Mouse (Mus musculus): ENCODE measurements around the gene Mfn1. TPM values are rescaled to one million over a fixed set of nuclear protein-coding genes. Genes with fewer than 3 reads are reported as not detected.
A peak's percentile ranks its signal among the peaks of the same experiment; 100 is the strongest.

Mfn1 gene
- total RNA-seq (2017) = 32.8 and 48.1 TPM in 2 replicates

GRCm38 (mm10) chr3:32529303-32529898 lies at the start of gene Mfn1:
Mfn1 (plus strand) TSS chr3:32529465.
- ATAC-seq (replicated peaks; ENCODE audit: low read depth, poor library complexity, severe bottlenecking) = peak; percentile 100

GRCm38 (mm10) chr3:32479961-32480360 lies 49.3 kb upstream of the Mfn1 start:
- no peak for ATAC-seq (replicated peaks; ENCODE audit: low read depth, poor library complexity, severe bottlenecking)

- ATAC-seq (replicated peaks; ENCODE audit: low read depth, poor library complexity, severe bottlenecking) = no peak
Measured at GRCm38 (mm10) chr3:32483035-32483434, 46.2 kb upstream of the Mfn1 start.

- ATAC-seq (replicated peaks; ENCODE audit: low read depth, poor library complexity, severe bottlenecking) = 0 out of 2 replicates have a peak, but pooled peaks have one; percentile 15
Measured at GRCm38 (mm10) chr3:32486543-32486942, 42.7 kb upstream of the Mfn1 start.

- ATAC-seq (replicated peaks; ENCODE audit: low read depth, poor library complexity, severe bottlenecking) = no peak
Measured at GRCm38 (mm10) chr3:32488172-32488571, 41.1 kb upstream of the Mfn1 start.

GRCm38 (mm10) chr3:32490076-32490927 lies 39.0 kb upstream of the Mfn1 start:
- ATAC-seq (replicated peaks; ENCODE audit: low read depth, poor library complexity, severe bottlenecking) = no peak

- no peak for ATAC-seq (replicated peaks; ENCODE audit: low read depth, poor library complexity, severe bottlenecking)
Measured at GRCm38 (mm10) chr3:32490928-32491315, 38.3 kb upstream of the Mfn1 start.

GRCm38 (mm10) chr3:32492097-32493090 lies 36.9 kb upstream of the Mfn1 start, which contains the start of gene Kcnmb3:
Kcnmb3 (minus strand) TSS chr3:32492231.
- ATAC-seq (replicated peaks; ENCODE audit: low read depth, poor library complexity, severe bottlenecking) = no peak

GRCm38 (mm10) chr3:32494387-32495087 lies 34.7 kb upstream of the Mfn1 start:
- peak; percentile 62; the same call in 1 of the 2 replicates for ATAC-seq (replicated peaks; ENCODE audit: low read depth, poor library complexity, severe bottlenecking)

GRCm38 (mm10) chr3:32495088-32495770 lies 34.0 kb upstream of the Mfn1 start:
- ATAC-seq (replicated peaks; ENCODE audit: low read depth, poor library complexity, severe bottlenecking) = no peak

- ATAC-seq (replicated peaks; ENCODE audit: low read depth, poor library complexity, severe bottlenecking) = no peak
Measured at GRCm38 (mm10) chr3:32495856-32496710, 33.2 kb upstream of the Mfn1 start.

GRCm38 (mm10) chr3:32496711-32497070 lies 32.6 kb upstream of the Mfn1 start:
- no peak for ATAC-seq (replicated peaks; ENCODE audit: low read depth, poor library complexity, severe bottlenecking)

GRCm38 (mm10) chr3:32500346-32500745 lies 28.9 kb upstream of the Mfn1 start:
- ATAC-seq (replicated peaks; ENCODE audit: low read depth, poor library complexity, severe bottlenecking) = no peak

GRCm38 (mm10) chr3:32505841-32506240 lies 23.4 kb upstream of the Mfn1 start:
- ATAC-seq (replicated peaks; ENCODE audit: low read depth, poor library complexity, severe bottlenecking) = no peak

- ATAC-seq (replicated peaks; ENCODE audit: low read depth, poor library complexity, severe bottlenecking) = no peak
Measured at GRCm38 (mm10) chr3:32506366-32507225, 22.7 kb upstream of the Mfn1 start.

GRCm38 (mm10) chr3:32508666-32509324 lies 20.5 kb upstream of the Mfn1 start:
- peak; percentile 72 for ATAC-seq (replicated peaks; ENCODE audit: low read depth, poor library complexity, severe bottlenecking)
